Mouse (Mus musculus) layer of hippocampus, adult 18-20 months (tissue): ENCODE measurements around the gene Cela3a. TPM values are rescaled to one million over a fixed set of nuclear protein-coding genes. Genes with fewer than 3 reads are reported as not detected.

Experiments
- DNase-seq, 2 experiments: peaks; one replicate each; pipeline ENCODE4 v3.0.0; 2022; ENCODE audit warnings: low spot score in 2 of 2
- total RNA-seq, 2 experiments: library from RNA; stranded (reverse); gene quantifications; 2 replicates each; pipeline ENCODE4 v1.2.3; 2021

The Cela3a gene
- total RNA-seq, 2 experiments from 2014 or later = not detected

DNA sequence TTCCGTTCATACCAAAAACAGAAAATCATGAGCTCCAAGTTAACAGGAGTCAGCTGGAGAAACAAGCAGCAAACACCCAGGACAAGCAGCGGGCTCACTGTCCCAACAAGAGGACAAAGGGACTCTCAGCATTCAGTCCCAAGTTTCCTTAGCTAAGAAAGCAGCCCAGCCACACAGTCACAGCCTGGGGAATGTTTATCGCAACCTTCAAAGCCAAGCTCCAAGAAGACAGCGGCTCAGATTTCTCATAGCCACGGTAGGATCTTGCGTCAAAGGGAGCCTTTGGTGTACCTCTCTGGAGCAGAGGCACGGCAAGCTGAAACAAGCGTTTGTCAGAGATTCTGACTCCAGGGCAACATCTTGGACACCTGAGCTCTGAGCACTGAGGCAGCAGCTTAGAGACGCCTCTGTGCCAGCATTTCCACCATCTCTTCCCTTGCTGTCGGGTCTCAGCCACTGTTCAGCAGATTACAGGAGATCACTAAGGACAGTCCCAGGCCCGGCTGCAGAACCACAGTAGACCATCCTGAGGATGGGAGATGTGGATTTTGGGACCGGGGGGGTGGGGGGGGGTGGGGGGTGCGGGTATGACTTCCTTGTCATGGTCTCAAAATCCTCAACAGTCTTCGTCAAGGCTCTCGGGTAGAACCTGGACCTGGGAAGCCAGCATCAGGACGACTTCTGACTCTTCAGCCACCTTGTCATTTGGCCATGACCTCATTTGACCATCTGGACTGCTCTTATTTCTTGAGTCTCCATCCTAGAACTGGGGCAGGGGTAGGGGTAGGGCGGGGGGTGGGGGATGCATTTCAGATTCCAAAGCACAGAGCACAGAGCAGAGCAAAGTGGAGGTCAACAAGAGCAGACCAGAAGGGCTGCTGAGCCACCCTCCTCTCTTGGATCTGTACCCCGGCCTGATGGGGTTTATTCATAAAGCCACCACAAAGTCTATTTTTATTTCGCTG lies 34.0 kb downstream of the Cela3a start:
- DNase-seq = no peak

- no peak for DNase-seq
Observed at GRCm38 (mm10) chr4:137373711-137374110, 35.9 kb downstream of the Cela3a start.

DNA sequence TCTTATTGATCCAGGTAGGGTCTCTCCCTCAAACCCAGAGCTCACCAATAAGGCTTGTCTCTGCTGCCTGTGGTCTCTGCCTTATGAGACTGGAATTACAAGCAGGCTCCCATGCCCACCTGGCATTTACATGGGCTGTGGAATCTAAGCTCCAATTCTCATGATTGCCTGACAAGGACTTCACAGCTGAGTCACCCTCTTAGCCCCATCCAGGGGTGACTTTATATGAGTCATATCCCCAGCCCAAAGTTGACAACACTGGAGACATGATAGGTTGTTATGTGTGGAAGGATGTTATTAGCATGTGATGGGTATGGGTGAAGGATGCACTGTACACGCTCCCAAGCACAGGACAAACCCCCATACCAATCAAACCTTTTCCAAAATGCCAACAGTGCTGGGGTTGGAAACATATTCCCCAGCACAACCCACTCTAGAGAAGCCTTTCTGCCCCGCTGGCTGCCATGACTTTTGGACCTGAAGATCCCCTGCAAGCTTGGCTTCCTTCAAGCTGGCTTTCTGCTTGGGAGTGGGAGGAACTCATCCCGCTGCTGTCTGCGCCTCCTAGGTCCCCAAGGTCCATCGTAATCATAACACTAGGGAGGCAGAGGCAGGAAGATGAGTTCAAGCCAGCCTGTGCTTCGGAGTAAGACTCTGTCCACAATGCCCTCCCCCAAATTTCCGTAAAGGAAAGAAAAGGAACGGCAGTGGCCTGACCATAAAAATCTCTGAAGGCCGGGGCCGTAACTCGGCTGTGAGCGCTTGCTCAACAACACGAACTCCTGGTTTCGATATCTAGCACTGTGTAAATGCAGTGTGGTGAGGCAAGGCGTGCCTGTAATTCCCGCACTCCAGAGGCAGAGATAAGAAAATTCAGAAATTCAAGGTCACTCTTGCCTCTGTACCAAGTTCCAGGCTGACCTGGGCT lies 37.7 kb downstream of the Cela3a start:
- DNase-seq = no peak

DNA sequence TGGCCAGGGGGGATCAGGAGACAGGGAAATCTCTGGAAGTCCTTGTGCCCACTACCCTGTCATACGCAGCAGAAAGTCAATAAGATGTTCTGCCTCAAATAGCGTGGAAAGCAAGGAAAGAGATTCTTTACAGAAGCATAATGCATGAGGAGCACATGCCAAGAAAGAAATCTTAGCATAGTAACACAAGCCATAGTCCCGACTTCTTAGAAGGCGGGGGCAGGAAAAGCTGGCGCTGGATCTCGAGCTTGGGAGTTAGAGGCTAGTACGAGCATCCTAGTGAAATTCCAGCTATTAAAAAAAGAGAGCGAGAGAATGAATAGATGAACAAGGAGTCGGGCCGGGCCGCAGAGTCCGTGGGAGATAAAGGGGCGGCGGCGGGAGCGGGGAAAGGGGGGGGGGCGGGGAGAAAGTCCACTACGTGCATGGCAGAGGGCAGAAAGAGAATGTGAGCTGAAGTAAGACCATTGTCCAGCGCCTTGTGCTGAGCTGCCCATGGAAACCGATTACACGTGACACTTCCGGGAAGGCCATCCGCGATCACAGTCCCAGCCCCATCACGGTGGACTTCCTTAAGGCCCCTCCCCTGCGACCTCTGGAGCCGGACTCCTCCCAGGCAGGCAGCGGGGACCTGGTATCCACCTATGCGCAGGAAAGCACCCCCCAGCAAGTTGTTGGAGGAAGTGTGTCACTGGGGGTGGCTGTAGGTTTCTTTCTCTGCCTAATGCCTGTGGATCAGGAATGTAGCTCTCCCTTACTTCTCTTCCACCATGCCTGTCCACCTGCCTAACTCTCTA lies 39.4 kb downstream of the Cela3a start:
- DNase-seq = no peak

GRCm38 (mm10) chr4:137368198-137368597 lies 41.4 kb downstream of the Cela3a start:
- no peak for DNase-seq

DNA sequence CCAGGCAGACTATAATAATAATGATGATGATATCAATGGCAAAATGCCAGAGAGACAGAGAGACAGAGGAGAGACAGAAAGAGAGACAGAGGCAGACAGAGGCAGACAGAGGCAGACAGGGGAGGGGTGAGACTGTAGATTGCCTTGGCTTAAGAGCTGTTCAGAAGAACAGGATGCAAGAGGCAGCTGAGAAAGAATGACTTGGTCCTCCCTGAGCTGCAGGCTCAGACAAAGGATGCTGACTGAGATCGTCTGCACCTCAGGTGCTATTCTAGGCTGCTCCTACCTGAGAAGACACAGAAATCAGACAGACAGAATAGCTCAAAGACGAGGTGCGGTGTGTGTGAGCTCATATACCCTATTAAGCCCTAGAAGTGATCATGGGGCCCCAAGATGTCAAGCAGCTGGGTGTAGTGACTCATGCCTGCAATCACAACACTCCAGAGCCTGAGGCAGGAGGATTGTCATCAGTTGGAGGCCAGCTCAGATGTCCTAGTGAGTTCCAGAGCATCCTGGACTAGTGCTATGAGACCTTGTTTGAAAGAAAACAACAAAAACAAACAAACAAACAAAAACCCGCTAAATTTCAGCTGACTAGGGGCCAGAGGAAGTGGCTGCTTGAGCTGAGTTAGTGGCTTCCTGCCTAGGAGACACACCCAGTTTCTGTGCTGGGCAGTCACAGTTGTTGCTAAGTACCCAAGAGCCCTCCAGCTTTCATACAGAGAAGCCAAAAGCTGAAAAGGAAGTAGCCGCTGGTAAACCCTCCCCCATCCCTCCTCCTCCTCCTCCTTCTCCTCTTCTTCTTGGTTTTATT lies 42.1 kb downstream of the Cela3a start:
- DNase-seq = no peak

GRCm38 (mm10) chr4:137366097-137366496 lies 43.5 kb downstream of the Cela3a start:
- no peak for DNase-seq

GRCm38 (mm10) chr4:137365356-137366062 lies 44.1 kb downstream of the Cela3a start:
- no peak for DNase-seq

DNA sequence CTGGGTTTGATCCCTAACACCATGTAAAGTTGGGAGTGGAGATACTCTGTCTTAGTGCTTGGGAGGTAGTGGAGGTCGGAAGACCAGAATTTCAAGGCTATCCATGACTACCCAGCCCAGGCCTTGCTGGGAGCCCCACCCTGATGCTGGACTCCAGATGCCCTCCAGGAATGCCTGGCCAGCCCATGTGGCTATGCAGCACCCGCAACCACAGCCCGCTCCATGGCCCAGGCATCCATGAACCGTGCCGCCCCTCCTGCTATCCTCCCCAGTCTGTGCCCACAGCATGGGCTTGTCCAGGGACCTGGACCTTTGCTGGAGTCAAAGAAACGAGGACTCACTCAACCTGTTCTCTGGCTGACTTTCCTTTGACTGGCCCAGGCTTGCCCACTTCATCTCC lies 44.8 kb downstream of the Cela3a start:
- DNase-seq = no peak

GRCm38 (mm10) chr4:137360996-137361395 lies 48.6 kb downstream of the Cela3a start:
- DNase-seq = no peak

GRCm38 (mm10) chr4:137358291-137359002 lies 51.1 kb downstream of the Cela3a start:
- DNase-seq = no peak

DNA sequence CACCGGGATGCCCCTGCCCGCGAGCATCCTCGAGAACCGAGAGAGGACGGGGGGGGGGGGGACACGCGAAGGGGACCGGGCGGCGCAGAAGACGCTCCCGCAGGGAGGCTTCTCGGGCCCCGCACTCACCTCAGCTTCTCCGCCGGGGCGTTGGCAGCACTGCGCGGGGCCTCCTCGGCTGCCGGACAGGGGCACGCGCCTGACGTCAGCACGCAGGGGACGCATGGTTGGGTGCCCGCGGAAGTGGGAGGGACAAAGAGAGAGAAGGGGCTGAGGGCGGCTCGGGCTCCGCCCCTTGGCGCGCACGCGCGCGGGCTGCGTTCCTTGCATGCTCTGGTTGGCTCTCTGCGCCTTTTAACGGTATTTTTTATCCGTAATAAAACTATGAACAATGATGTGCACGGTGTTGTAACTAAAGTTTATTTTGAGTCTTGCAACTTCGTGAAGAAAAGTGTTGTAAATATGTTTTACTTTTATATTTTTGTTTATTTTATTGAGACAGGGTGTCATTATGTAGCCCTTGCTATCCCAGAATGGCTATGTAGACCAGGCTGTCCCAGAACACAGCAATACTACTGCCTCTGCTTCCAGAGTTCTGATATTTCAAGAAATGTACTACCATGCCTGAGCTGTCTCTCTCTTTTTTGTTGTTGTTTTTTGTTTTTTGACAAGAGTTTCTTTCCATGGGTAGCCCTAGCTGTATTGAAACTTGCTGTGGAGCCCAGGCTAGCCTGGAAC lies 51.9 kb downstream of the Cela3a start, which contains the start of gene Cdc42:
TSS of gene Cdc42 (minus strand) at position 204 of the 738 bp plus-strand sequence.
- peak; percentile 97 to 98 for DNase-seq

DNA sequence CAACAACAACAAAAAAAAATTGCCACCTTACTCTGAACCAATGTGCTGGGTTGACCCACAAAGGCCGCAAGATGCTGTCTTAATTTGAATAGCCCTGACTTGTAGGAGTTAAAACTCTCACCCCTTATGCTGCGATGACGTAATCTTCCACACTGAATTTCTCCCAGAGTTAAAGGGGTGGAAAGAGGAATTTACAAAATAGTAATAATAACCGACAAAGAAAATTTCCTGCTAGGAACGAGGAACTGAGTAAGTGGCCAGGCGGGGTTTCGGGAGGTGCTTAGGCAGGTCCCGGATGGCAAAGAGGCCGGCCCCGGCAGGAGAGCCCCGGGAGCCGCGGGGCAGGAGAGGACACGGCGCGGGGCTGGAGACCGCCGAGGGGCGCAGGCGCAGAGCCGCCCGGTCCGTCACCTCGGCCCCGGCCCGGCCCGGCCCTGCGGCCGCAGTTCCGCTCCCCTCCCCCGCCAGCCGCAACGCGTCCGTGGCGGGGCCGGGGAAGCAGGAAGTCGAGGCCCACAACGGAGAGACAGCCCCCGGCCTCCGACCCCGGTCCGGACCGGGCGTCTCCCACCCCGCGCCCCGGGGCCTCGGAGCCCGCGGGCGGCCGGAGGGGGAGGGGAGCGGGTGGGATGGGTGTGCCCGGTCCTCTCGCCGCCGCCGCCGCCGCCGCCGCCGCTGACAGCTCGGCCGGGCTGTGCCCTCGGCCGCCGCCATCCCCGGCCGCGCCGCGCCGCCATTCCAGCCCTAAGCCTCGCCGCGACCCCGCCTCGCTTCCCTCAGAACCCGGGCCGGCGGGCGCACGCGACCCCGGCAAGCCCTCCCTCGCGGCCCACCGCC lies 52.7 kb downstream of the Cela3a start:
- peak in 1 of 2 experiments; percentile 32 for DNase-seq
